Mouse (Mus musculus): ENCODE results near the gene Olfr1030. TPM values are rescaled to one million over a fixed set of nuclear protein-coding genes. Genes with fewer than 3 reads are reported as not detected.
"Not testable (repeated sequence)": the region's sequence is repeated elsewhere in the genome, so short reads cannot be mapped to it uniquely, and the experiment has no call there.

Olfr1030 gene
- not detected in 2 replicates for polyA plus RNA-seq (2015; fragmentation: Nextera tagmentation; extraction: Ambion mirVana)

DNA sequence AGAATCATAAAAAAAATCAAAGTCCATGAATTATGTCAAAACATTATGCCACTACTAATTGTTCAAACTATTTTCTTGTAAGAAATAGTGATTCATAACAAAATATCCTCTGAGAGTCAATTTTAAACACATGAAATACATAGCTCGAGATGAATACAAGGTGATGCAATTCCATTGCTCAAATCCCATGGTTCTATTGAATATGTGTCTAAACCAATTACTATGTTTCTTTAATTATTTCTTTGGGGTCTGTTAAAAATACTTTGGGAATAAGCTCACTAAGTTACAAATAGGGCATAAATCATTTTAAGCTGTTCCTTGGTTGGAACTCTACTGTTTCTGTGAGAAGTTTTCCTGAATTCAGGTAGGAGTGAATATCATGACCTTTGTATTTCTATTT, at the start of gene Olfr1030:
Gene Olfr1030, plus strand, starts transcription at position 301 of the 400 bp plus-strand sequence.
- no peaks in the 10 kb centered on the region for H3K4me1 ChIP-seq
- H3K36me3 ChIP-seq: no peaks in the 10 kb centered on the region
- no peak within 1 kb of the TSS for H3K4me3 ChIP-seq
- WGBS: 65% methylated on average over 1 of the region's 1 CpGs
- ATAC-seq (ENCODE audit: insufficient number of reproducible peaks, low FRiP score, low TSS enrichment, low read depth): no peak
- H3K9me3 ChIP-seq: no peaks in the 10 kb centered on the region
- no peak within 1 kb of the TSS for H3K4me2 ChIP-seq
- H3K27me3 ChIP-seq: no peaks in the 10 kb centered on the region
- H3K9ac ChIP-seq: no peak within 1 kb of the TSS
- H3K27ac ChIP-seq: no peak within 1 kb of the TSS

DNA sequence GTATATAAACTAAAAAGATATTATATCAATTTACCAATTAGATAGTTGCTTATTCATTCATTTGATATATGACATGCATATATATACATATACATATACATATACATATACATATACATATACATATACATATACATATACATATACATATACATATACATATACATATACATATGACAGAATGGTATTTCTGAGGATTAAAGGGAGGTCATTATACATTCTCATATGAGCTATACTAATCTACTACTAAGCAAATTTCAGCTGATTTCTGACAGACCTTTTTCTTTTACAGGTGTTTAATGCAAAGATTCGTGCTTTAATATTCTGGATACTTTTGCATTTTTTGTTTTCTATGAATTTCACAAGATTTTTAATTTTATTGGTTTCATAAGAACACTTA, 28.9 kb upstream of the Olfr1030 start, which contains the start of gene Olfr1028:
Gene Olfr1028, plus strand, starts transcription at position 301 of the 400 bp plus-strand sequence.
- Histone ChIP-seq H3K4me3 (no peak within 1 kb of the TSS), H3K4me2 (no peak within 1 kb of the TSS), H3K27me3 (no peaks in the 10 kb centered on the region), H3K36me3 (no peaks in the 10 kb centered on the region), H3K9ac (no peak within 1 kb of the TSS), H3K9me3 (no peaks in the 10 kb centered on the region), H3K4me1 (no peaks in the 10 kb centered on the region), H3K27ac (no peak within 1 kb of the TSS)
- WGBS: 78% methylated on average over 1 of the region's 1 CpGs
- ATAC-seq (ENCODE audit: insufficient number of reproducible peaks, low FRiP score, low TSS enrichment, low read depth): no peak

DNA sequence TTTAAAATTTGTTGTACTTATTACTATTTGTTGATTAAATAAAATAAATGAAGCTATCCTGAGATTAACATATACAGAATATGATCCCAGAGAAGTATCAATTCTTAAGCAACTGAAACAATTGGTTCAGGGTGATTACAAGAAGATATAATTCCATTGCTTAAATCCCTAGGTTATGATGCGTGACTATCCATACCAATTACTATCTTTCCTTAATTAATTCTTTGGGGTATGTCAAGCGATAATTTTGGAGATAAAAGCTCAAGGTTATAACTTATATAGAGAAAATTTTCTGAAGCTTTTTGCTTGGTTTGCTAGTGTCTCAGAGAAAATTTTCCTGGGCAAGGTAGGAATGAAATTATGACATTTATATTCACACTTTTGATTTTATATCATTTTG, 5.5 kb upstream of the Olfr1030 start, which contains the start of gene Olfr1029:
Gene Olfr1029, plus strand, starts transcription at position 301 of the 400 bp plus-strand sequence.
- Histone ChIP-seq H3K9ac (no peak within 1 kb of the TSS), H3K27ac (no peak within 1 kb of the TSS), H3K4me1 (no peaks in the 10 kb centered on the region), H3K9me3 (no peaks in the 10 kb centered on the region), H3K4me2 (no peak within 1 kb of the TSS), H3K4me3 (no peak within 1 kb of the TSS), H3K27me3 (no peaks in the 10 kb centered on the region), H3K36me3 (no peaks in the 10 kb centered on the region)
- no peak for ATAC-seq (ENCODE audit: insufficient number of reproducible peaks, low FRiP score, low TSS enrichment, low read depth)
- 92% methylated on average over 2 of the region's 2 CpGs for WGBS

DNA sequence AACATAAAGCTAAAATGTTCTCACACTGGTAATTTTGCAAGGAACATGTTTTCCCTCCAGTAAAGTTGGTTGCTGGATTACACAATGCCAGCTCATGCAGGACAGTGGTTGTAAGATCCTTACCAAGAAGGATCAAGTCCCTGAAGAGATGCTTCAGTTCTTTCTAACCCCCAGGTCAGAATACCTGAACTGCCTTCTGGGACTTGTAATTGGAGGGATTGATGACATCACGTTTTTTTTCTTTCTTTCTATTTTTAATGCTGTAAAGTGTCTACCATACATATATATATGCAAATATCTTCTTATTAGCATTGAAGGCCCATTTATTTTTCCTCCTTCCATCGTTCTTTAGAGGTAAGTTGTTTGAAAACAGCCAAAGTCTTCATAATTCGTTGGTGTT, 10.9 kb downstream of the Olfr1030 start, which contains the start of gene Olfr1031:
Gene Olfr1031, plus strand, starts transcription at position 301 of the 400 bp plus-strand sequence.
- Histone ChIP-seq H3K4me2 (no peak within 1 kb of the TSS), H3K27ac (no peak within 1 kb of the TSS), H3K9ac (no peak within 1 kb of the TSS), H3K36me3 (no peaks in the 10 kb centered on the region), H3K9me3 (no peaks in the 10 kb centered on the region), H3K27me3 (no peaks in the 10 kb centered on the region), H3K4me3 (no peak within 1 kb of the TSS), H3K4me1 (no peaks in the 10 kb centered on the region)
- 55% methylated on average over 3 of the region's 3 CpGs for WGBS
- no peak for ATAC-seq (ENCODE audit: insufficient number of reproducible peaks, low FRiP score, low TSS enrichment, low read depth)

GRCm38 (mm10) chr2:86005240-86005639, 26.2 kb downstream of the Olfr1030 start, which contains the start of gene Olfr1032:
Olfr1032 (plus strand) TSS chr2:86005540.
- H3K36me3 ChIP-seq: no peaks in the 10 kb centered on the region
- H3K4me3 ChIP-seq: no peak within 1 kb of the TSS
- 78% methylated on average over 7 of the region's 7 CpGs for WGBS
- H3K9me3 ChIP-seq: no peaks in the 10 kb centered on the region
- no peak for ATAC-seq (ENCODE audit: insufficient number of reproducible peaks, low FRiP score, low TSS enrichment, low read depth)
- no peaks in the 10 kb centered on the region for H3K27me3 ChIP-seq
- no peak within 1 kb of the TSS for H3K4me2 ChIP-seq
- H3K27ac ChIP-seq: no peak within 1 kb of the TSS
- no peaks in the 10 kb centered on the region for H3K4me1 ChIP-seq
- H3K9ac ChIP-seq: no peak within 1 kb of the TSS

- not testable (repeated sequence) for H3K9me3 ChIP-seq; H3K27ac ChIP-seq; ATAC-seq (ENCODE audit: insufficient number of reproducible peaks, low FRiP score, low TSS enrichment, low read depth); H3K27me3 ChIP-seq; H3K4me1 ChIP-seq; H3K9ac ChIP-seq; H3K36me3 ChIP-seq
- peak within 1 kb of the TSS; percentile 40 for H3K4me2 ChIP-seq
- H3K4me3 ChIP-seq: peak within 1 kb of the TSS; percentile 34
- 3% methylated on average over 11 of the region's 11 CpGs for WGBS
Measured at GRCm38 (mm10) chr2:86020406-86020805, 41.3 kb downstream of the Olfr1030 start, which contains the start of gene Olfr1033. Olfr1033 (plus strand) TSS chr2:86020633.

DNA sequence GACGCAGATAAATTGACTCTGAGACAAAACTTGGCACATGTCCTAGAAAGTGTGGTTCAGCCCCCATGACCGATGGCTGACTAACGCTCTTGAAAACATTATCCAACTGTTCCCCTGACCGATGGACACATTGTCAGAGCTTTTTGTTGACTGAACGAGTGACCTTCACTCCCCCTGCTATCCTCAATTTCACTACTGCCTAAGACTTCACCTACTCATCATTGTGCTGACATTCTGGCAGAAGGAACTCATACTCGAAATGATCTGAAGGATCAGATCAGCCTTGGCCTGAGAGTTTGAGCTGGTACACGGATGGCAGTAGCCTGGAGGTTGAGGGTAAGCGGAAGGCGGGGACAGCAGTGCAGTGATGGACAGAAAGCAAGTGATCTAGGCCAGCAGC, 42.4 kb downstream of the Olfr1030 start:
- 81% methylated on average over 5 of the region's 9 CpGs for WGBS
- H3K9ac ChIP-seq; H3K27ac ChIP-seq; H3K9me3 ChIP-seq; H3K27me3 ChIP-seq; H3K4me1 ChIP-seq; H3K4me2 ChIP-seq; H3K36me3 ChIP-seq; H3K4me3 ChIP-seq; ATAC-seq (ENCODE audit: insufficient number of reproducible peaks, low FRiP score, low TSS enrichment, low read depth): not testable (repeated sequence)

Other genes with a start within 250 kb of the Olfr1030 start
- not detected in 2 replicates for gene Olfr1012, start 216.5 kb upstream of the Olfr1030 start, polyA plus RNA-seq (2015; fragmentation: Nextera tagmentation; extraction: Ambion mirVana)
- not detected in 2 replicates for gene Olfr1013, start 212.2 kb upstream of the Olfr1030 start, polyA plus RNA-seq (2015; fragmentation: Nextera tagmentation; extraction: Ambion mirVana)
- gene Olfr1014, start 206.6 kb upstream of the Olfr1030 start, polyA plus RNA-seq (2015; fragmentation: Nextera tagmentation; extraction: Ambion mirVana): not detected in 2 replicates
- gene Olfr1015, start 197.3 kb upstream of the Olfr1030 start, polyA plus RNA-seq (2015; fragmentation: Nextera tagmentation; extraction: Ambion mirVana): not detected in 2 replicates
- not detected in 2 replicates for gene Olfr1016, start 176.7 kb upstream of the Olfr1030 start, polyA plus RNA-seq (2015; fragmentation: Nextera tagmentation; extraction: Ambion mirVana)
- not detected in 2 replicates for gene Olfr1018, start 160.8 kb upstream of the Olfr1030 start, polyA plus RNA-seq (2015; fragmentation: Nextera tagmentation; extraction: Ambion mirVana)
- gene Olfr1019, start 133.8 kb upstream of the Olfr1030 start, polyA plus RNA-seq (2015; fragmentation: Nextera tagmentation; extraction: Ambion mirVana): not detected in 2 replicates
- gene Olfr1020, start 132.2 kb upstream of the Olfr1030 start, polyA plus RNA-seq (2015; fragmentation: Nextera tagmentation; extraction: Ambion mirVana): not detected in 2 replicates
- not detected in 2 replicates for gene Olfr1022, start 110.7 kb upstream of the Olfr1030 start, polyA plus RNA-seq (2015; fragmentation: Nextera tagmentation; extraction: Ambion mirVana)
- not detected in 2 replicates for gene Olfr1023, start 93.6 kb upstream of the Olfr1030 start, polyA plus RNA-seq (2015; fragmentation: Nextera tagmentation; extraction: Ambion mirVana)
- not detected in 2 replicates for gene Olfr1024, start 74.2 kb upstream of the Olfr1030 start, polyA plus RNA-seq (2015; fragmentation: Nextera tagmentation; extraction: Ambion mirVana)
- not detected in 2 replicates for gene Olfr1025-ps1, start 64.1 kb upstream of the Olfr1030 start, polyA plus RNA-seq (2015; fragmentation: Nextera tagmentation; extraction: Ambion mirVana)
- not detected in 2 replicates for gene Olfr1026, start 57.7 kb upstream of the Olfr1030 start, polyA plus RNA-seq (2015; fragmentation: Nextera tagmentation; extraction: Ambion mirVana)
- gene Olfr1028, start 28.8 kb upstream of the Olfr1030 start, polyA plus RNA-seq (2015; fragmentation: Nextera tagmentation; extraction: Ambion mirVana): not detected in 2 replicates
- gene Olfr1029, start 5.4 kb upstream of the Olfr1030 start, polyA plus RNA-seq (2015; fragmentation: Nextera tagmentation; extraction: Ambion mirVana): not detected in 2 replicates
- not detected in 2 replicates for gene Olfr1031, start 11.0 kb downstream of the Olfr1030 start, polyA plus RNA-seq (2015; fragmentation: Nextera tagmentation; extraction: Ambion mirVana)
- gene Olfr1032, start 26.3 kb downstream of the Olfr1030 start, polyA plus RNA-seq (2015; fragmentation: Nextera tagmentation; extraction: Ambion mirVana): not detected in 2 replicates
- 1.6 TPM in 2 replicates for gene Olfr1033, start 41.4 kb downstream of the Olfr1030 start, polyA plus RNA-seq (2015; fragmentation: Nextera tagmentation; extraction: Ambion mirVana)
- 0.04 TPM in 1 of 2 replicates, not detected in the other for gene Olfr1034, start 66.6 kb downstream of the Olfr1030 start, polyA plus RNA-seq (2015; fragmentation: Nextera tagmentation; extraction: Ambion mirVana)
- not detected in 2 replicates for gene Olfr1036, start 94.7 kb downstream of the Olfr1030 start, polyA plus RNA-seq (2015; fragmentation: Nextera tagmentation; extraction: Ambion mirVana)
- not detected in 2 replicates for gene Olfr1037, start 108.1 kb downstream of the Olfr1030 start, polyA plus RNA-seq (2015; fragmentation: Nextera tagmentation; extraction: Ambion mirVana)
- gene Olfr1039, start 156.7 kb downstream of the Olfr1030 start, polyA plus RNA-seq (2015; fragmentation: Nextera tagmentation; extraction: Ambion mirVana): not detected in 2 replicates
- gene Olfr1040, start 167.5 kb downstream of the Olfr1030 start, polyA plus RNA-seq (2015; fragmentation: Nextera tagmentation; extraction: Ambion mirVana): not detected in 2 replicates
- not detected in 2 replicates for gene Olfr1042, start 182.6 kb downstream of the Olfr1030 start, polyA plus RNA-seq (2015; fragmentation: Nextera tagmentation; extraction: Ambion mirVana)
- not detected in 2 replicates for gene Olfr1043, start 188.2 kb downstream of the Olfr1030 start, polyA plus RNA-seq (2015; fragmentation: Nextera tagmentation; extraction: Ambion mirVana)
- not detected in 2 replicates for gene Olfr1044, start 198.5 kb downstream of the Olfr1030 start, polyA plus RNA-seq (2015; fragmentation: Nextera tagmentation; extraction: Ambion mirVana)
- not detected in 2 replicates for gene Olfr52, start 206.4 kb downstream of the Olfr1030 start, polyA plus RNA-seq (2015; fragmentation: Nextera tagmentation; extraction: Ambion mirVana)
- gene Olfr1045, start 223.7 kb downstream of the Olfr1030 start, polyA plus RNA-seq (2015; fragmentation: Nextera tagmentation; extraction: Ambion mirVana): not detected in 2 replicates
- gene Olfr1046, start 240.0 kb downstream of the Olfr1030 start, polyA plus RNA-seq (2015; fragmentation: Nextera tagmentation; extraction: Ambion mirVana): not detected in 2 replicates